Mouse (Mus musculus): Measurements from ENCODE around the gene Ntn5. TPM values are rescaled to one million over a fixed set of nuclear protein-coding genes. Genes with fewer than 3 reads are reported as not detected.

Ntn5 gene
- polyA plus RNA-seq, 1 experiment from 2014 or later, result 0.30 TPM

GRCm38 (mm10) chr7:45701072-45701471 is 17.2 kb downstream of the Ntn5 start:
- Histone ChIP-seq H3K27ac (replicated peaks; ENCODE audit: low read depth, low read length) (0 out of 2 replicates have a peak overlapping the region, but pooled peaks have one; percentile 58), H3K4me2 (ENCODE audit: low read length) (peak overlapping the region; percentile 94), H3K36me3 (ENCODE audit: control insufficient read depth, insufficient read depth, low read length) (no peaks in the 10 kb centered on the region), H3K4me1 (ENCODE audit: control insufficient read depth, insufficient read depth, low read length) (peaks cover 40% of the 10 kb centered on the region), H3K9ac (replicated peaks; ENCODE audit: low read length) (peak overlapping the region; percentile 24), H3K27me3 (ENCODE audit: control insufficient read depth, insufficient read depth, low read length) (peaks cover 5% of the 10 kb centered on the region), H3K4me3 (replicated peaks; ENCODE audit: low read depth, low read length) (peak overlapping the region; percentile 49), H3K9me3 (ENCODE audit: control insufficient read depth, low read length) (no peaks in the 10 kb centered on the region)
- 31% methylated on average over 11 of the region's 11 CpGs for WGBS
- ATAC-seq (ENCODE audit: low FRiP score, low TSS enrichment) (no peak), DNase-seq (no peak)

GRCm38 (mm10) chr7:45701607-45702006 is 17.8 kb downstream of the Ntn5 start:
- Histone ChIP-seq H3K4me2 (ENCODE audit: low read length) (peak overlapping the region; percentile 94), H3K27ac (replicated peaks; ENCODE audit: low read depth, low read length) (no peak overlapping the region), H3K9me3 (ENCODE audit: control insufficient read depth, low read length) (no peaks in the 10 kb centered on the region), H3K36me3 (ENCODE audit: control insufficient read depth, insufficient read depth, low read length) (no peaks in the 10 kb centered on the region), H3K4me1 (ENCODE audit: control insufficient read depth, insufficient read depth, low read length) (peaks cover 45% of the 10 kb centered on the region), H3K27me3 (ENCODE audit: control insufficient read depth, insufficient read depth, low read length) (peaks cover 5% of the 10 kb centered on the region), H3K9ac (replicated peaks; ENCODE audit: low read length) (no peak overlapping the region; the same call in 1 of the 2 replicates), H3K4me3 (replicated peaks; ENCODE audit: low read depth, low read length) (no peak overlapping the region; the same call in 1 of the 2 replicates)
- DNase-seq, result no peak
- WGBS, result 87% methylated on average over 11 of the region's 11 CpGs
- no peak for ATAC-seq (ENCODE audit: low FRiP score, low TSS enrichment)

DNA sequence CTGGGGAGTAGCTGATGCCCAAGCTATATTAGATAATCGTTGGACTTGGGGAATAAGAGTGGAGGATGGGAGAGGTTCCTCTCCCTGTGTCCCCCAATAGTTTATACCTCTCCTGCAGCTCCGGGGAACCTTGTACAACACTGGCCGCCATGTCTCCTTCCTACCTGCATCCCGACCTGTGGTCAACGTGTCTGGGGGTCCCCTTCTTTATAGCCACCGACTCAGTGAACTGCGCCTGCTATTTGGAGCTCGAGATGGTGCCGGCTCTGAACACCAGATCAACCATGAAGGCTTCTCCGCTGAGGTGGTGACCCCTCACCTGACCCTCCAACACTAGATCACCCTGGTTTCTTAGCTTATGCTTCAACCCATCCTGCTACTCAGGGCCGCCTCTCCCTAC is 18.5 kb downstream of the Ntn5 start:
- DNase-seq (no peak), ATAC-seq (ENCODE audit: low FRiP score, low TSS enrichment) (no peak)
- Histone ChIP-seq H3K4me3 (replicated peaks; ENCODE audit: low read depth, low read length) (no peak overlapping the region), H3K27ac (replicated peaks; ENCODE audit: low read depth, low read length) (no peak overlapping the region), H3K9ac (replicated peaks; ENCODE audit: low read length) (no peak overlapping the region), H3K36me3 (ENCODE audit: control insufficient read depth, insufficient read depth, low read length) (no peaks in the 10 kb centered on the region), H3K27me3 (ENCODE audit: control insufficient read depth, insufficient read depth, low read length) (peaks cover 5% of the 10 kb centered on the region), H3K9me3 (ENCODE audit: control insufficient read depth, low read length) (no peaks in the 10 kb centered on the region), H3K4me1 (ENCODE audit: control insufficient read depth, insufficient read depth, low read length) (peaks cover 52% of the 10 kb centered on the region), H3K4me2 (ENCODE audit: low read length) (no peak overlapping the region)
- 93% methylated on average over 11 of the region's 11 CpGs for WGBS

GRCm38 (mm10) chr7:45702809-45703520 is 19.1 kb downstream of the Ntn5 start:
- Histone ChIP-seq H3K36me3 (ENCODE audit: control insufficient read depth, insufficient read depth, low read length) (no peaks in the 10 kb centered on the region), H3K27ac (replicated peaks; ENCODE audit: low read depth, low read length) (peak overlapping the region; percentile 93; the same call in 1 of the 2 replicates), H3K4me3 (replicated peaks; ENCODE audit: low read depth, low read length) (peak overlapping the region; percentile 51), H3K27me3 (ENCODE audit: control insufficient read depth, insufficient read depth, low read length) (peaks cover 5% of the 10 kb centered on the region), H3K4me1 (ENCODE audit: control insufficient read depth, insufficient read depth, low read length) (peaks cover 58% of the 10 kb centered on the region), H3K9ac (replicated peaks; ENCODE audit: low read length) (peak overlapping the region; percentile 56; the same call in 1 of the 2 replicates), H3K9me3 (ENCODE audit: control insufficient read depth, low read length) (no peaks in the 10 kb centered on the region), H3K4me2 (ENCODE audit: low read length) (peak overlapping the region; percentile 96)
- DNase-seq (no peak), ATAC-seq (ENCODE audit: low FRiP score, low TSS enrichment) (no peak)
- WGBS, result 89% methylated on average over 17 of the region's 17 CpGs

DNA sequence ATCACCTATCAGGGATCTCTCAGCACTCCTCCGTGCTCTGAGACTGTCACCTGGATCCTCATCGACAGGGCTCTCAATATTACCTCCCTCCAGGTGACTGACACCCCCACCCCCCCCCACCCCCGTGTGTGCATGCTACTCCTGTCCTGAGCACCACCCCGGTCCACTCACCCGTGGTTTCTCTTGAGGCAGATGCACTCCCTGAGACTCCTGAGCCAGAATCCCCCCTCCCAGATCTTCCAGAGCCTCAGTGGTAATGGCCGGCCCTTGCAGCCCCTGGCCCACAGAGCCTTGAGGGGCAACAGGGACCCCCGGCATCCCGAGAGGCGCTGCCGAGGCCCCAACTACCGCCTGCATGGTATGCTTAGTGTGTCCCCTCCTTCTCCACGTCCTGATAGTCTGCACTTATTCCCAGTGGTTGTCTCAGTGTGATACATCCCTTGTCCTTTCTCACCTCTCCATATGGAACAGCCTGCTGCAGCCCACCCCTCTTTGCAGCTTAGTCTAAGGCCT is 19.8 kb downstream of the Ntn5 start:
- no peak for ATAC-seq (ENCODE audit: low FRiP score, low TSS enrichment)
- H3K9me3 ChIP-seq (ENCODE audit: control insufficient read depth, low read length), result no peaks in the 10 kb centered on the region
- DNase-seq, result no peak
- H3K4me2 ChIP-seq (ENCODE audit: low read length), result peak overlapping the region; percentile 96
- WGBS, result 34% methylated on average over 12 of the region's 12 CpGs
- no peaks in the 10 kb centered on the region for H3K36me3 ChIP-seq (ENCODE audit: control insufficient read depth, insufficient read depth, low read length)
- peak overlapping the region; percentile 93 for H3K27ac ChIP-seq (replicated peaks; ENCODE audit: low read depth, low read length)
- H3K4me3 ChIP-seq (replicated peaks; ENCODE audit: low read depth, low read length), result peak overlapping the region; percentile 51
- H3K4me1 ChIP-seq (ENCODE audit: control insufficient read depth, insufficient read depth, low read length), result peaks cover 64% of the 10 kb centered on the region
- peak overlapping the region; percentile 56 for H3K9ac ChIP-seq (replicated peaks; ENCODE audit: low read length)
- peaks cover 2% of the 10 kb centered on the region for H3K27me3 ChIP-seq (ENCODE audit: control insufficient read depth, insufficient read depth, low read length)

DNA sequence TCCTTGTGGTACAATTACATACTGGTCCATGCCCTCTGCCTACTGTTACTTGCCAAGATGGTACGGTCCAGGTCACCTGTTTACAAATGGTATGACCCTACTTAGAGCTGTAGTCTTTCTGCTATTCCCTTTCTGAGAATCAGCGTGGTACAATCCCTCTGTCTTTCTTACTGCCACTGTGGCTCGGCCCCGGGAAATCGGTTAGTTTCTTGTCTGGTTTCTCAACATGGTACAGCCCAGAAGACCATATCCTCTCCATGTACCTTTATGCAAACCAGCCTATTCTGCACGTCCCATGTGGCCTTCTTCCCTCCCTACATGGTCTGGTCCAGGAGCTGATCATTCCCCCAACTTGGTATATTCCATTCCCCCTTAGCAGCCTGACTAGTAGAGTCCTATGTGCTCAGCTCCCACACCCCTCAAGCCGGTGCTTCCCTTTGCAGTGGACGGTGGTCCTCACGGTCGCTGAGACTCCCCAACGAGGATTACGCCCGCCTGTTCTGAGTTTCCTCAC is 20.3 kb downstream of the Ntn5 start:
- ATAC-seq (ENCODE audit: low FRiP score, low TSS enrichment) (peak; percentile 52), DNase-seq (peak; percentile 89)
- Histone ChIP-seq H3K4me1 (ENCODE audit: control insufficient read depth, insufficient read depth, low read length) (peaks cover 70% of the 10 kb centered on the region), H3K27me3 (ENCODE audit: control insufficient read depth, insufficient read depth, low read length) (no peaks in the 10 kb centered on the region; the same call in 1 of the 2 replicates), H3K27ac (replicated peaks; ENCODE audit: low read depth, low read length) (peak overlapping the region; percentile 93), H3K9ac (replicated peaks; ENCODE audit: low read length) (peak overlapping the region; percentile 56), H3K9me3 (ENCODE audit: control insufficient read depth, low read length) (no peaks in the 10 kb centered on the region), H3K36me3 (ENCODE audit: control insufficient read depth, insufficient read depth, low read length) (no peaks in the 10 kb centered on the region), H3K4me3 (replicated peaks; ENCODE audit: low read depth, low read length) (peak overlapping the region; percentile 51), H3K4me2 (ENCODE audit: low read length) (peak overlapping the region; percentile 96)
- WGBS, result under 1% methylated on average over 13 of the region's 13 CpGs

GRCm38 (mm10) chr7:45704730-45705442 is 21.1 kb downstream of the Ntn5 start, which contains the start of gene Dbp:
Gene Dbp (plus strand): TSS chr7:45705088.
- Histone ChIP-seq H3K4me2 (ENCODE audit: low read length) (peak within 1 kb of the TSS; percentile 96), H3K27ac (replicated peaks; ENCODE audit: low read depth, low read length) (peak within 1 kb of the TSS; percentile 93), H3K9me3 (ENCODE audit: control insufficient read depth, low read length) (no peaks in the 10 kb centered on the region), H3K9ac (replicated peaks; ENCODE audit: low read length) (peak within 1 kb of the TSS; percentile 56), H3K27me3 (ENCODE audit: control insufficient read depth, insufficient read depth, low read length) (no peaks in the 10 kb centered on the region), H3K36me3 (ENCODE audit: control insufficient read depth, insufficient read depth, low read length) (peaks cover 2% of the 10 kb centered on the region; the same call in 1 of the 2 replicates), H3K4me3 (replicated peaks; ENCODE audit: low read depth, low read length) (peak within 1 kb of the TSS; percentile 51), H3K4me1 (ENCODE audit: control insufficient read depth, insufficient read depth, low read length) (peaks cover 77% of the 10 kb centered on the region)
- ATAC-seq (ENCODE audit: low FRiP score, low TSS enrichment), result peak; percentile 89
- DNase-seq, result peak; percentile 99
- 0% methylated on average over 36 of the region's 36 CpGs for WGBS

DNA sequence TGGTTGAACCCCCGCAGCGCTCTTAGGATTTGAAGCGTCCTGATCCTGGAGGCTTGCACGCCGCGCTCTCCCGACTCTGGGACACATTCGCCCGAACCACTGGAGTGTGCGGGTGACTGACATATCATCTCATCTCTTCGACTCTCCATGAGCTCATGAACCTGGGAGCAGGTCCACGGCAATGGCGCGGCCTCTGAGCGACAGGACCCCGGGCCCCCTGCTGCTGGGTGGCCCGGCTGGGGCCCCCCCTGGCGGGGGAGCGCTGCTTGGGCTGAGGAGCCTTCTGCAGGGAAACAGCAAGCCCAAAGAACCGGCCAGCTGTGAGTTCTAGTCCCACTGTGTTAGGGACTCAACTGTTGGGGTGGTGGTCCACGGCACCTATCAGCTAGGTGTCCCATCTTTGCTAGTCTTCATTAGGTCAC is 21.6 kb downstream of the Ntn5 start:
- no peaks in the 10 kb centered on the region for H3K9me3 ChIP-seq (ENCODE audit: control insufficient read depth, low read length)
- ATAC-seq (ENCODE audit: low FRiP score, low TSS enrichment), result no peak
- peaks cover 8% of the 10 kb centered on the region for H3K36me3 ChIP-seq (ENCODE audit: control insufficient read depth, insufficient read depth, low read length)
- H3K9ac ChIP-seq (replicated peaks; ENCODE audit: low read length), result peak overlapping the region; percentile 39; the same call in 1 of the 2 replicates
- under 1% methylated on average over 21 of the region's 21 CpGs for WGBS
- H3K4me3 ChIP-seq (replicated peaks; ENCODE audit: low read depth, low read length), result peak overlapping the region; percentile 51
- H3K4me2 ChIP-seq (ENCODE audit: low read length), result peak overlapping the region; percentile 96
- H3K4me1 ChIP-seq (ENCODE audit: control insufficient read depth, insufficient read depth, low read length), result peaks cover 77% of the 10 kb centered on the region
- H3K27me3 ChIP-seq (ENCODE audit: control insufficient read depth, insufficient read depth, low read length), result no peaks in the 10 kb centered on the region
- peak overlapping the region; percentile 60 for H3K27ac ChIP-seq (replicated peaks; ENCODE audit: low read depth, low read length)
- no peak for DNase-seq
